Mouse (Mus musculus) heart, postnatal 0 days (tissue): ENCODE results near the gene Ifih1.

Experiments
- CTCF ChIP-seq: IDR thresholded peaks from 2 replicates; pipeline ENCODE4 v1.5.1; 2016; ENCODE audit warnings: antibody characterized with exemption, control low read depth, low read depth
- EP300 ChIP-seq: IDR thresholded peaks from 2 replicates; pipeline ENCODE4 v1.6.1; 2016; ENCODE audit warnings: antibody characterized with exemption, low read depth

GRCm38 (mm10) chr2:62594491-62594890, 51.6 kb downstream of the Ifih1 start:
- TF ChIP-seq CTCF: no peak
- no peak for TF ChIP-seq EP300
